Mouse (Mus musculus) heart, adult 8-10 months (tissue): Measurements from ENCODE around the gene Taf5l. TPM values are rescaled to one million over a fixed set of nuclear protein-coding genes. Genes with fewer than 3 reads are reported as not detected.
"Not testable (repeated sequence)": the region's sequence is repeated elsewhere in the genome, so short reads cannot be mapped to it uniquely, and the experiment has no call there.

Experiments
- DNase-seq: peaks from one replicate; pipeline ENCODE4 v3.0.0; 2022; ENCODE audit warnings: low spot score
- total RNA-seq, 4 experiments: library from RNA; stranded (reverse); gene quantifications; 2 replicates each; pipeline ENCODE4 v1.2.4; 2022

Gene Taf5l
- total RNA-seq: 10 to 100 TPM; 14.1 to 15.2 (median 14.5) TPM

- peak; percentile 91 for DNase-seq
Observed at GRCm38 (mm10) chr8:124021237-124022227, at the start of gene Taf5l, which contains the start of gene Urb2. Gene Taf5l (minus strand): TSS chr8:124021397. Gene Urb2 (plus strand): TSS chr8:124021508.

GRCm38 (mm10) chr8:124070363-124071324 lies 49.4 kb upstream of the Taf5l start:
- DNase-seq: no peak

- no peak for DNase-seq
Observed at GRCm38 (mm10) chr8:124067059-124067750, 46.0 kb upstream of the Taf5l start.

- peak; percentile 82 for DNase-seq
Observed at GRCm38 (mm10) chr8:124066325-124067058, 45.3 kb upstream of the Taf5l start.

GRCm38 (mm10) chr8:124056832-124057655 lies 35.8 kb upstream of the Taf5l start:
- DNase-seq: no peak

- DNase-seq: no peak
Observed at GRCm38 (mm10) chr8:124052568-124052967, 31.4 kb upstream of the Taf5l start.

- peak; percentile 74 for DNase-seq
Observed at GRCm38 (mm10) chr8:124052110-124052509, 30.9 kb upstream of the Taf5l start.

- DNase-seq: no peak
Observed at GRCm38 (mm10) chr8:124045856-124046255, 24.7 kb upstream of the Taf5l start.

GRCm38 (mm10) chr8:124044931-124045330 lies 23.7 kb upstream of the Taf5l start:
- DNase-seq: no peak

GRCm38 (mm10) chr8:124044421-124044820 lies 23.2 kb upstream of the Taf5l start:
- DNase-seq: no peak

- DNase-seq: no peak
Observed at GRCm38 (mm10) chr8:124042201-124042600, 21.0 kb upstream of the Taf5l start.

- DNase-seq: no peak
Observed at GRCm38 (mm10) chr8:124039351-124039750, 18.2 kb upstream of the Taf5l start.

GRCm38 (mm10) chr8:124038121-124038520 lies 16.9 kb upstream of the Taf5l start:
- DNase-seq: no peak

GRCm38 (mm10) chr8:124033400-124033799 lies 12.2 kb upstream of the Taf5l start:
- DNase-seq: no peak

GRCm38 (mm10) chr8:124027831-124028230 lies 6.6 kb upstream of the Taf5l start:
- DNase-seq: no peak

- not testable (repeated sequence) for DNase-seq
Observed at GRCm38 (mm10) chr8:124026265-124026664, 5.1 kb upstream of the Taf5l start.

GRCm38 (mm10) chr8:124020439-124021236 lies 559 bp downstream of the Taf5l start:
- peak; percentile 31 for DNase-seq

- no peak for DNase-seq
Observed at GRCm38 (mm10) chr8:124019782-124020181, 1.4 kb downstream of the Taf5l start.

GRCm38 (mm10) chr8:124014751-124015150 lies 6.4 kb downstream of the Taf5l start:
- no peak for DNase-seq
